Mouse (Mus musculus) lung, adult 2 months (tissue): Measurements from ENCODE around the gene Zfp445.

Experiments
- CTCF ChIP-seq: fragments of 200-500 bp; IDR thresholded peaks from 2 replicates; pipeline ENCODE4 v1.5.1; 2011; ENCODE audit warnings: mild to moderate bottlenecking, low read length, control low read depth; ENCODE audit not compliant: insufficient read depth
- POLR2A ChIP-seq: fragments of 200-500 bp; IDR thresholded peaks from 2 replicates; pipeline ENCODE4 v1.6.1; 2011; ENCODE audit warnings: low read depth, mild to moderate bottlenecking, control low read depth, low read length, borderline replicate concordance; ENCODE audit errors: extremely low read depth

DNA sequence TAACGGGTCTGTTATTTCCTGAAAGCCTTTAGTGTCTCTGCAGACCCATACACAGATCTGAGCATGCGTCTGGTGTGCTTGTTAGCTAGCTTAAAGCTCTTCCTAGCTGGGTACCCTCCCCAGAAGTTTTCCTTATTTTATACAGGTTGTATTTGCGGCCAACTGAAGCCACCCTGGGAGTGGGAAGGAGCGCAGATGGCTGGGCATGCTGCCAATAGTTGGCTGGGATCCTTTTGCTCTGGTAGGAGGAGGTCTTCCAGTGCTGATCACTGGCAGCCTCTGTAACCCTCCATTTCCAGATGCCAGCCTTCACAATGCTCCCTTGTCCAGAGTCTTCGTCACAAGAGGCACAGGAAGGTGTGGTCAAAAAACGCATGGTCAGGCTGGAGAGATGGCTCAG is 29.0 kb downstream of the Zfp445 start:
- TF ChIP-seq CTCF (no peak), POLR2A (no peak)
